Mouse (Mus musculus) embryonic facial prominence, embryonic 12.5 days (tissue): ENCODE measurements around the gene Dexi. TPM values are rescaled to one million over a fixed set of nuclear protein-coding genes. Genes with fewer than 3 reads are reported as not detected.

ENCODE experiments used
- ATAC-seq: fragments of 200-750 bp; cut with Nextera tagmentation; 2 replicates; pipeline ENCODE4 v1.8.0; 2017; ENCODE audit not compliant: insufficient number of reproducible peaks, insufficient read depth, low FRiP score, low TSS enrichment
- H3K27ac ChIP-seq: fragments of 300-500 bp; sonication (generic); 2 replicates; pipeline ENCODE4 v1.5.1; 2016; ENCODE audit warnings: mild to moderate bottlenecking
- H3K27me3 ChIP-seq: fragments of 300-500 bp; sonication (generic); 2 replicates; pipeline ENCODE4 v1.6.1; 2016; ENCODE audit warnings: mild to moderate bottlenecking, moderate library complexity
- H3K36me3 ChIP-seq: fragments of 300-500 bp; sonication (generic); 2 replicates; pipeline ENCODE4 v1.6.1; 2016; ENCODE audit warnings: mild to moderate bottlenecking
- H3K4me1 ChIP-seq: fragments of 300-500 bp; sonication (generic); 2 replicates; pipeline ENCODE4 v1.6.1; 2016
- H3K4me2 ChIP-seq: fragments of 300-500 bp; sonication (generic); replicated peaks from 2 replicates; pipeline ENCODE4 v1.6.1; 2016; ENCODE audit warnings: mild to moderate bottlenecking, moderate library complexity
- H3K4me3 ChIP-seq: fragments of 300-500 bp; sonication (generic); 2 replicates; pipeline ENCODE4 v1.5.1; 2016; ENCODE audit warnings: mild to moderate bottlenecking
- H3K9ac ChIP-seq: fragments of 300-500 bp; sonication (generic); 2 replicates; pipeline ENCODE4 v1.6.1; 2016; ENCODE audit warnings: mild to moderate bottlenecking, moderate library complexity
- H3K9me3 ChIP-seq: fragments of 300-500 bp; sonication (generic); 2 replicates; pipeline ENCODE4 v1.6.1; 2016; ENCODE audit warnings: mild to moderate bottlenecking, moderate library complexity
- WGBS: fragments of 180-500 bp; shearing (Covaris S2); methylation state at CpG from one replicate; pipeline ENCODE4 v1.1.7; 2016; 5-methylcytosine and 5-hydroxymethylcytosine counted together
- polyA plus RNA-seq: library from polyadenylated mRNA; unstranded; fragments of >200 nt; fragmentation: Nextera tagmentation; extraction: Ambion mirVana; gene quantifications from 2 replicates; pipeline ENCODE4 v1.2.1, GENCODE M21; 2016

The Dexi gene
- polyA plus RNA-seq, 1 experiment from 2014 or later, result 32.9 TPM

GRCm38 (mm10) chr16:10518030-10518429 lies 24.8 kb downstream of the Dexi start:
- H3K4me1 ChIP-seq, result peaks cover 4% of the 10 kb centered on the region; the same call in 1 of the 2 replicates
- H3K27me3 ChIP-seq, result no peaks in the 10 kb centered on the region
- H3K4me3 ChIP-seq, result no peak overlapping the region
- ATAC-seq, result no peak
- no peak overlapping the region for H3K9ac ChIP-seq
- no peaks in the 10 kb centered on the region for H3K36me3 ChIP-seq
- no peaks in the 10 kb centered on the region for H3K9me3 ChIP-seq
- no peak overlapping the region for H3K4me2 ChIP-seq
- no peak overlapping the region for H3K27ac ChIP-seq
- 39% methylated on average over 5 of the region's 5 CpGs for WGBS

- no peak overlapping the region for H3K4me2 ChIP-seq
- no peaks in the 10 kb centered on the region for H3K36me3 ChIP-seq
- no peak overlapping the region for H3K4me3 ChIP-seq
- 0 out of 2 replicates have a peak, but pooled peaks cover 2% of the 10 kb centered on the region for H3K27me3 ChIP-seq
- ATAC-seq, result no peak
- H3K9me3 ChIP-seq, result no peaks in the 10 kb centered on the region
- no peak overlapping the region for H3K9ac ChIP-seq
- H3K4me1 ChIP-seq, result peaks cover 4% of the 10 kb centered on the region; the same call in 1 of the 2 replicates
- 87% methylated on average over 12 of the region's 12 CpGs for WGBS
- no peak overlapping the region for H3K27ac ChIP-seq
Measured at GRCm38 (mm10) chr16:10515953-10516572, 26.8 kb downstream of the Dexi start.

GRCm38 (mm10) chr16:10511134-10511520 lies 31.7 kb downstream of the Dexi start:
- Histone ChIP-seq H3K36me3 (no peaks in the 10 kb centered on the region), H3K27ac (no peak overlapping the region), H3K9me3 (no peaks in the 10 kb centered on the region), H3K4me3 (no peak overlapping the region), H3K4me2 (no peak overlapping the region), H3K27me3 (0 out of 2 replicates have a peak, but pooled peaks cover 3% of the 10 kb centered on the region), H3K9ac (no peak overlapping the region), H3K4me1 (no peaks in the 10 kb centered on the region)
- ATAC-seq, result no peak
- WGBS, result 84% methylated on average over 12 of the region's 12 CpGs

- no peak for ATAC-seq
- no peak overlapping the region for H3K4me3 ChIP-seq
- no peaks in the 10 kb centered on the region for H3K4me1 ChIP-seq
- no peaks in the 10 kb centered on the region for H3K9me3 ChIP-seq
- no peak overlapping the region for H3K27ac ChIP-seq
- H3K9ac ChIP-seq, result no peak overlapping the region
- no peak overlapping the region for H3K4me2 ChIP-seq
- no peaks in the 10 kb centered on the region for H3K36me3 ChIP-seq
- 0 out of 2 replicates have a peak, but pooled peaks cover 3% of the 10 kb centered on the region for H3K27me3 ChIP-seq
- WGBS, result 51% methylated on average over 14 of the region's 14 CpGs
Measured at GRCm38 (mm10) chr16:10510477-10511133, 32.2 kb downstream of the Dexi start.

- H3K9ac ChIP-seq, result no peak overlapping the region
- no peaks in the 10 kb centered on the region for H3K36me3 ChIP-seq
- H3K9me3 ChIP-seq, result no peaks in the 10 kb centered on the region
- H3K4me2 ChIP-seq, result no peak overlapping the region
- H3K4me1 ChIP-seq, result no peaks in the 10 kb centered on the region
- H3K4me3 ChIP-seq, result no peak overlapping the region
- 55% methylated on average over 6 of the region's 6 CpGs for WGBS
- H3K27me3 ChIP-seq, result 0 out of 2 replicates have a peak, but pooled peaks cover 3% of the 10 kb centered on the region
- ATAC-seq, result no peak
- H3K27ac ChIP-seq, result no peak overlapping the region
Measured at GRCm38 (mm10) chr16:10508691-10509090, 34.2 kb downstream of the Dexi start.

- H3K27ac ChIP-seq, result no peak overlapping the region
- 0 out of 2 replicates have a peak, but pooled peaks cover 3% of the 10 kb centered on the region for H3K27me3 ChIP-seq
- ATAC-seq, result no peak
- no peaks in the 10 kb centered on the region for H3K4me1 ChIP-seq
- no peak overlapping the region for H3K4me3 ChIP-seq
- no peak overlapping the region for H3K9ac ChIP-seq
- H3K4me2 ChIP-seq, result no peak overlapping the region
- 67% methylated on average over 4 of the region's 4 CpGs for WGBS
- H3K36me3 ChIP-seq, result no peaks in the 10 kb centered on the region
- no peaks in the 10 kb centered on the region for H3K9me3 ChIP-seq
Measured at GRCm38 (mm10) chr16:10507445-10507844, 35.4 kb downstream of the Dexi start.

GRCm38 (mm10) chr16:10503058-10503457 lies 39.8 kb downstream of the Dexi start:
- Histone ChIP-seq H3K27me3 (no peaks in the 10 kb centered on the region), H3K36me3 (no peaks in the 10 kb centered on the region), H3K4me3 (no peak overlapping the region), H3K4me2 (no peak overlapping the region), H3K4me1 (no peaks in the 10 kb centered on the region), H3K9ac (no peak overlapping the region), H3K27ac (no peak overlapping the region), H3K9me3 (no peaks in the 10 kb centered on the region)
- WGBS, result 78% methylated on average over 2 of the region's 2 CpGs
- no peak for ATAC-seq

- H3K9me3 ChIP-seq, result no peaks in the 10 kb centered on the region
- H3K4me3 ChIP-seq, result no peak overlapping the region
- H3K27ac ChIP-seq, result no peak overlapping the region
- H3K27me3 ChIP-seq, result no peaks in the 10 kb centered on the region
- no peaks in the 10 kb centered on the region for H3K36me3 ChIP-seq
- ATAC-seq, result no peak
- H3K9ac ChIP-seq, result no peak overlapping the region
- WGBS, result 14% methylated on average over 8 of the region's 8 CpGs
- no peak overlapping the region for H3K4me2 ChIP-seq
- H3K4me1 ChIP-seq, result no peaks in the 10 kb centered on the region
Measured at GRCm38 (mm10) chr16:10501865-10502264, 41.0 kb downstream of the Dexi start.

- Histone ChIP-seq H3K27me3 (no peaks in the 10 kb centered on the region), H3K27ac (no peak overlapping the region), H3K4me1 (no peaks in the 10 kb centered on the region), H3K9ac (no peak overlapping the region), H3K9me3 (no peaks in the 10 kb centered on the region), H3K4me2 (no peak overlapping the region), H3K36me3 (no peaks in the 10 kb centered on the region), H3K4me3 (no peak overlapping the region)
- ATAC-seq, result no peak
- WGBS, result 41% methylated on average over 1 of the region's 1 CpGs
Measured at GRCm38 (mm10) chr16:10499122-10499521, 43.7 kb downstream of the Dexi start.

- no peak for ATAC-seq
- 72% methylated on average over 5 of the region's 5 CpGs for WGBS
- Histone ChIP-seq H3K9ac (no peak overlapping the region), H3K4me3 (no peak overlapping the region), H3K27ac (no peak overlapping the region), H3K27me3 (no peaks in the 10 kb centered on the region), H3K4me2 (no peak overlapping the region), H3K4me1 (no peaks in the 10 kb centered on the region), H3K36me3 (no peaks in the 10 kb centered on the region), H3K9me3 (no peaks in the 10 kb centered on the region)
Measured at GRCm38 (mm10) chr16:10498096-10498602, 44.7 kb downstream of the Dexi start.

GRCm38 (mm10) chr16:10495824-10496298 lies 47.0 kb downstream of the Dexi start:
- no peaks in the 10 kb centered on the region for H3K4me1 ChIP-seq
- ATAC-seq, result no peak
- no peak overlapping the region for H3K4me2 ChIP-seq

GRCm38 (mm10) chr16:10492587-10492986 lies 50.3 kb downstream of the Dexi start:
- Histone ChIP-seq H3K27ac (no peak overlapping the region), H3K9ac (no peak overlapping the region), H3K36me3 (no peaks in the 10 kb centered on the region), H3K4me1 (peaks cover 9% of the 10 kb centered on the region), H3K9me3 (no peaks in the 10 kb centered on the region), H3K4me2 (no peak overlapping the region), H3K4me3 (no peak overlapping the region), H3K27me3 (peaks cover 19% of the 10 kb centered on the region)
- no peak for ATAC-seq
- 80% methylated on average over 3 of the region's 3 CpGs for WGBS

More at GRCm38 (mm10) chr16:10495824-10496298, 47.0 kb downstream of the Dexi start:
- no peaks in the 10 kb centered on the region for H3K36me3 ChIP-seq
- no peaks in the 10 kb centered on the region for H3K9me3 ChIP-seq
- H3K9ac ChIP-seq, result no peak overlapping the region
- no peaks in the 10 kb centered on the region for H3K27me3 ChIP-seq
- H3K27ac ChIP-seq, result no peak overlapping the region
- H3K4me3 ChIP-seq, result no peak overlapping the region
- 62% methylated on average over 2 of the region's 2 CpGs for WGBS
